Mouse (Mus musculus) lung, adult 18-20 months (tissue): ENCODE measurements around the gene Axin2.

Experiments used
- DNase-seq, 2 experiments: peaks; one replicate each; pipeline ENCODE4 v3.0.0; 2022; ENCODE audit warnings: mixed read lengths in 2 of 2

Gene Axin2

DNA sequence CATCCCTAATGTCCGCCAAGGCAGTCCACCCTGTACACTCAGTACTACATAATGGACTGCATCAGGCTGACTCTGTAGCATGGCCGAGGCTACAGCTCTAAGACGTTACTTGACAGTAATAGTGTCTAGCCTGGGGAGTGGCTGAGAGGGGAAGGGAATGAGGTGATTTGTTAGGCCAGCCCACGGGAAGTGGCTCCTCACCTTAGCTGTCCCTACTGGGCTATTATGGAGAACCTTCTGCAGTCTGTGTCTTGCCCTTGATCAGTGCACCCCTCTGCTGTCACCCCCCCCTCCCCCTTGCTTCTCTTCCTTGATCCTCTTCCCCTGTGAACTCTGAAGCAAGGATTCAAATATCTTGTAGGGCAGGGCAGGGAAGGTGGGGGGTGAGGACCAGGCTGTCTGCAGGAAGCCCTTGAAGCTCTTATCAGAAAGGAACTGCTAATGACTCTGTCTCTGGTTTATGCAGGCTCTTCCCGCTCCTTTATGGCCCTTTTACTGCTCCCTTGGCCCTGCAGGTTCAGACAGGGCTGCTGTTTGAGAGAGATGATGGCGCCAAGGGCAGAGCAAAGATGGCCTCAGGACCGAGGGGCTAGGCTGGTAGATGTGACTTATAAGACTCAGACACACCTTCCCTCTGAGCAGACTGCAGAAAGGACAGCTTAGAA, 13.4 kb upstream of the Axin2 start:
- DNase-seq: no peak

- no peak for DNase-seq
These were observed 10.6 kb upstream of the Axin2 start for GRCm38 (mm10) chr11:108909396-108910195.

GRCm38 (mm10) chr11:108910328-108910886, 9.7 kb upstream of the Axin2 start:
- DNase-seq: no peak

DNA sequence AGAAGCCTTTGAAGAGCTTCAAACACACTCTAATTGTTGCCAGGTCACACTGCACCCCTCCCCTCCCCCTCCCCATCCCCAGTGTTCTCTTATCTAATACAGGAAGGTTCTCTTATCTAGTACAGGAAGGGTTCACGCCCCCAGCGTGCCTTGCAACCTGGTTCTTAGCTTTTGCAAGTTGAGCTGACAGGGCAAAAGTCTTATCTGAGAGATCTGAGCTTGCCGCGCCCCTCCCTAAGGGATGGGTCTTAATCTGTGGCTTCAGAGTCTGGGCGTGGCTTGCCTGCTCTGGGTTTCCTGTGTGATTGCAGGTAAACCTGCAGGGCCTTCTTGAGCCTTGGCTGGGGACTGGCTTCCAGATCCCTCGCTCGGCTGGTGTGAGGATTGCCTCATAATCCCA, 9.2 kb upstream of the Axin2 start:
- peak; percentile 45 to 51 for DNase-seq

DNA sequence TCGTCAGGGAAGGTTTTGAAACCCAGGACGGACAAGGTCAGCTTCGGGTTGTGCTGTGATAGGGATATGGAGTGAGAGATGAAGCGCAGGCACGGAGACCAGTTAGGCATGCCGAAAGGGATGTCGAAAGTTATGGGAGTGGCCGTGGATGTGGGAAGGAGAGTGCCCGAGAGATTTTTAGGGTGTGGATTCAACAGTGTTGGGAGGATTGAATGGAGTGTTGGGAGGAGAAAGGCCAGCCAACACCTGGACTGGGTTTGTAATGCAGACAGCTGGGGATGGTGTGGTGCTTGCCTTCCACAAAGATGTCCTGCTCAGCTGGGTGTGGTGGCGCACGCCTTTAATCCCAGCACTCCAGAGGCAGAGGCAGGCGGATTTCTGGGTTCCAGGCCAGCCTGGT, 8.0 kb upstream of the Axin2 start:
- DNase-seq: no peak

GRCm38 (mm10) chr11:108917422-108918324, 2.5 kb upstream of the Axin2 start:
- DNase-seq: no peak

DNA sequence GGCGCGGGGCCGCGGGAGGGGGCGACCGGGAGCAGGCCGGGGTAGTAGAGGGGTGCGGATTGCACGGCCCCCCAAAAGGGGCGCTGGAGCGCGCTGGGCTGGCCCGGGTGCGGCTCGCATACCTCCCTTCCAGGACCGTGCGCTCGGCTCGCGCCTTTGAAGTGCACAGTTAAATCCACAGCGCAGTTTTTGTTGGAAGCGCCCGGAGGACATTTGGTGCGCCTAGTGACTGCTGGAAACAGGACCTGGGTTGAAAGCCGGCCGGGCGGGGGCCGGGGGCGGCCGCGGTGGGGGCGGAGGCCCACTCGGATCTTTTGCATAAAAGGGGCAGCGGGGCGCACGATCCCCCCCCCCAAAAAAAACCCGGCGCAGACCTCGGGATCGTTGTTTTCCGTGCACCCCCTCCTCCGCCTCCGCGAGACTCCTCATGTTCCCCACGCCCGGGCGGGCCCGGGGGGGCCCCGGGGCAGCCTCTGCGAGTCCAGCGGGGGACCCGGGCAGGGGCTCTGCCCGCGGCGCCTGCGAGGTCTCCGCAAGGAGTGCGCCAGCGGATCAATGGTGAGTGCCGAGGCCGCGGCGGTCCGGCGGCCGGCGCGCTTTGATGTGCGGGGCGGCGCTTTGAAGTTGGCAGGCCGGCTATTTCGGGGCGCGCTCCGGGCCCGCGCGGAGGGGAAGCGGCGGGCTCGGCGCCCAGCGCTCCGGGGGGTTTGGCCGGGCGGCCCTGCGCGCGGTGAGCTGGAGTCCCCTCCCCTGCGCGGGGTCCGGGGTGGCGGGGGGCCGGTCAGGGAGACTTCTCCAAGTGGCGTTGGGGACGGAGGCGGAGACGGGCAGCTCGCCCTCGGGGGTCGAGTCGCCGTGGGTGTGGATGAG, 722 bp downstream of the Axin2 start:
- peak; percentile 84 to 86 for DNase-seq

- DNase-seq: peak in 1 of 2 experiments; percentile 31
These were observed 1.6 kb downstream of the Axin2 start for GRCm38 (mm10) chr11:108921506-108922455.

GRCm38 (mm10) chr11:108922511-108923187, 2.5 kb downstream of the Axin2 start:
- DNase-seq: no peak

- no peak for DNase-seq
These were observed 3.0 kb downstream of the Axin2 start for GRCm38 (mm10) chr11:108923188-108923575.

GRCm38 (mm10) chr11:108923781-108924180, 3.6 kb downstream of the Axin2 start:
- no peak for DNase-seq

DNA sequence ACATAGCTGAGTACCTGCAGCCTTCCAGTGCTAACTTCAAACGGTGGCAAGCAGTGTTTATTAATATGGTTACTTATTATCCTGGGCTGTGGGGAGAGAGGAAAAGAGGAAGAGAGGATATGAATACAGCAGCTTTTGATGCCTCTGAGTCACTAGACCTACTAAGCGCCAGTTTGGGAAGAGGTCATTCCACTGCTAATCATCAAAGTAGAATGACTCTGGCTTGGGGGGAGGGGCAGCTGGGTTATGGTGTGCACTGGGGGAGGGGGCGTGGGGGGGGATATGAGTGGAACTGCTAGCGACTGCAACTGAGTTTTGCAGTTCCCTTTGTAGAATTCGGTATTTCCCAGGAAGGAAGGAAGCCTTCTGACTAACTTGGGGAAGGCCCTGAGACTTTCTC, 4.2 kb downstream of the Axin2 start:
- DNase-seq: no peak

GRCm38 (mm10) chr11:108925202-108925601, 5.1 kb downstream of the Axin2 start:
- peak; percentile 83 to 87 for DNase-seq

- DNase-seq: no peak
These were observed 5.7 kb downstream of the Axin2 start for GRCm38 (mm10) chr11:108925826-108926225.

DNA sequence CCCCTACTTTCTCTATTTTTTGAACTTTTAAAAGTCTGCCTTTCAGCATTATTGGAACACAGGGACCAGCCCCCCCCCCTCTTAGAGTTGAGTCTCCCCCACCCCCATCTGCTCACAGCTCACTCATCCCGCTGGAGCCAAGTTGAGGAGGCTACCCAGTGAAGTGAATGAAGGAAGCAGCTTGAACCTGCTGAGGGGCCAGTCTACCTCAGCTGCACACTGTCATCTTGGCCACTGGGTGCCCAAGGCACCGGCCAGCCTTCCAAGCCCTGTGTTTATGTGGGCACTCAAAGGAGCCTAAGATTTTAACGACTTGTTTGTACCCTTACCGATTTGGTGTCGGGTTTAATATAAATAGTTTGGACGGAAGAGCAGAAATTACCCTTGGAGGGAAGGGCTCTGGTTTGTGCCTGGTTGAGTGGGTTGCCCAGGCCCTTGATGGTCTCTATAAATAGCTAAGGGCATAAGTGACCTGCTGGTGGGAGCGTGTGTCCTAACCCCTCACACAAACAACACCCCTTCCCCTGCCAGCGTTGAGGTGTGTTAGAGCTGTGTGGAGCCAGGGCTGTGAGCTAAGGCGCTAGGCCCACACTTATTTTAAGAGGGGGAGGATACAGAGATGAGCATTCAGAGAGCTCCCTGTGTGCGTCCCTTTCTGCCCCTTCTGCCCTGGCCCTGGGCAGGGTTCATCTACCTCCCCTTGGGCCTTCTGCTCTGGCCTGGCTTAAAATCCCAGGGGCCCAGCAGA, 6.4 kb downstream of the Axin2 start:
- DNase-seq: no peak

- no peak for DNase-seq
These were observed 6.9 kb downstream of the Axin2 start for GRCm38 (mm10) chr11:108927093-108927444.

DNA sequence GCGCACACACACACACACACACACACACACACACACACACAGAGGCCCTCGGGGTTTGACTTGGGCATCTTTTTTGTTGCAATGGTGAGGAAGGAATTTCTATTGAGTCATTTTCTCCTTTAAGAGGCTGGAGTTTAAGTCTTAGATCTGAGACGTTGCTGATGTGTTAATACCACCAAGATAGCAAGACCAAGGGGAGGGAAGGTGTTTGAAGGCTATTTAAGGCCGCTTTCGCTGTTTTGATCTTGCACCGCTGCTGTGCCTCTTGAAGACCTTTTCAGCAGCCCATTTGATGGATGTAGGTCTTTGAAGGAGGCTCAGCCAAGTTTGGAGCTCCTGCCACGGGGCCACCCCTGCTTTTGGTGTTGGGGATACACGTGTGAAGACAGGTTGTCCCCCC, 7.9 kb downstream of the Axin2 start:
- no peak for DNase-seq

GRCm38 (mm10) chr11:108928752-108929151, 8.6 kb downstream of the Axin2 start:
- DNase-seq: no peak

- DNase-seq: no peak
These were observed 9.0 kb downstream of the Axin2 start for GRCm38 (mm10) chr11:108929176-108929575.
